Mouse (Mus musculus): ENCODE measurements around the gene Fam114a1.

Gene Fam114a1

DNA sequence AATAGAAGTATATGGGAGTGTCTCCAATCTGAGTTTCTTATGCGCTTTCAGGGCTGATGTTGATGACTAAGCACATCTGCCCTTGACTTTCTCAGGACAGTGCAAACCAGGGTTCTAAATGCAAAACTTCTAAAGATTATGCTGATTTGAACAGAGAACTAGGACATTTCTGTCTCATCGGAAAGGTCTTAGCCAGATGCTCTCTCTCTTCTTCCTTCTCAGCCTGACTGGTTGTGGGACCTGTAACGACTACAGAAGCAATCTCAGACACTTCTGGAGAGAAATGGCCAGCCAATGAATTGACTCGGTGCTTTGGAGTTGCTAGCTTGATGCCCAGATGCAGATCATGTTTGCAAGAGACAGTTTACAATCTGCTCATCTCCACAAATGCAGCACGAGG, 80.0 kb downstream of the Fam114a1 start:
- DNase-seq (ENCODE audit: low read depth in 1 of 2, low spot score in 2 of 2): no peak

DNA sequence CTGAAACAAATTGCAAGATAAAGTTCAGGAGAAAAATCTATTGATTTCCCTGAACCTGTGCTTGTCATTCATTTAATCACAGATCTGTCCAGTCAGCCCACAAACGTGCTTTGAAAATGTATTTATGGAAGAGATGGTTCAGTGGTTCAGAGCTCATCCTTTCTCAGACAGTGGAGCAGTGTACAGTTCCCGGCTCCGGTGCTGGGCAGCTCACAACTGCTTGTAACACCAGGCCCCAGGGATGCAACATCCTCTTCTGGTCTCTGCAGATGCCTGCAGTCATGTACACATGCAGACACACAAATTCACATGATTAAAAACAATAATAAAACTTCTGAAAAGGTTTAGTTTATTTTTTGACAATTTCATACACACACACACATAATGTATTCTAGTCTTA, 81.6 kb downstream of the Fam114a1 start:
- no peak for DNase-seq (ENCODE audit: low read depth in 1 of 2, low spot score in 2 of 2)

DNA sequence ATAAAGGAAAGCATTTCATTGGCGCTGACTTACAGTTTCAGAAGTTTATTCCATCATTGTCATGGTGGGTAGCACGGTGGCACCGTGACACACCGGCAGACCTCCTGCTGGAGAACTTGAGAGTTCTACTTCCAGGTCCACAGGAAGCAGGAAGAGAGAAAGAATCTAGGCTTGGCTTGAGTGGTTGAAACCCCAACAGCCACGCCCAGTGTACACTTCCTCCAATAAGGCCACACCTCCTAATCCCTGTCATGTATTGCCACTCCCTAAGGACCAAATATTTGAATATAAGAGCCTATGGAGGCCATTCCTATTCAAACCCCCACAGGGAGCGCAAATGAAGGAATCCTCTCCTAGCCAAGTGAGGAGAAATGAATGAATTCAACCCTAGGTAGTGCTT, 87.7 kb downstream of the Fam114a1 start:
- DNase-seq (ENCODE audit: low read depth in 1 of 2, low spot score in 2 of 2): no peak

DNA sequence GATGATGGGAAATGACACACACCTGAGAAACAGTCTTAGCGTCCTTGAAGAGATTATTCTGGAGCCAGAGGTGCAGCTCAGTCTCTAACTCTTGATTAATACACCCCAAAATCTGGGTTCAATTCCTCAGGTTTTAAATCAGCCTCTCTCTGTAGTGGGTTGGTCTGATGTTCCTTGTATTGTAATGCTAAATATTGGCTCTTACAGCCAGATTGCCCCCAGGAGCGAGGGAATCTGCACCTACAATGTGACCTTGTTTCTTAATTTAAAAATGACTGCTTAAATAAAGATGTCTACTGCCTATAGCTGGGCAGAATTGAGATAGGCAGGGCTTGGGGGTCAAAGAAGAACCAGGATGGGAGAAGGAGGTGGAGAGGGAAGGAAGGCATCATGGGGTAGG, 89.9 kb downstream of the Fam114a1 start:
- DNase-seq (ENCODE audit: low read depth in 1 of 2, low spot score in 2 of 2): no peak

DNA sequence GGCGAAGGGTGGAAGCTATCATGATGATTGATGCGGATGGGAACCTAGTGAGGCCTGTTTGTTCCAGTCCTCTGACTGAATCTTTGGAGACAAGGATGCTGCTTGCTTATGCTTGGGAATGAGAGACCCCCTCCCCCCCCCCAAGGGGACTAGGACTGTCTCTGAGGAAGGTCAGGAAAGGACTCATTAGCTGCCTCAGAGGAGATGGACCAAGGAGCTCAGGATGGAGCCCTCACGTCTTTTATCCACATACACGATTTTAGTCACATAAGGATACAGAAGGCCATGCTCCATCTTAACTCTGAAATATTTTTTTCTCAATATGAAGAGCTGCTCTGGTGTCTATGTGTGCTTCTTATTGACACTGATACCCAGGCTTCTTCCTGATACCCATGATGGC, 92.4 kb downstream of the Fam114a1 start:
- DNase-seq (ENCODE audit: low read depth in 1 of 2, low spot score in 2 of 2): no peak

DNA sequence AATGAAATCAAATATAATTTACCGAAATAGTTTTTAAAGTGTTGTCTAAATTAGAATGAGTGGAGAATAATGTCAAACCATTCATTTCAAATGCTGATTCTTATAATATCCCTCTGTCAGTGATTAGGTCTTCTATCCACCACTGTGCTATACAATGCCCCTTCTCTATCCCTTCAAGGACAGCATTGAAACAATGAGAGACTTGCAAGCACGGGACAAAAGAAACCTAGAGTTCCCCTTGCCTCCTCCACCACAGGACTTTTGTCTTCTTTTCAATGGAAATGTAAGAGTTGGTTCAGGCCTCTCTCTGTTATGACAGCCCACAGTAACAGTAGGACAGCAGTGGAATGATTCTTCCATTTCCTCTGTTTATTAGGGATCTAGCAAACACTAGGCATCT, 93.4 kb downstream of the Fam114a1 start:
- DNase-seq (ENCODE audit: low read depth in 1 of 2, low spot score in 2 of 2): no peak

DNA sequence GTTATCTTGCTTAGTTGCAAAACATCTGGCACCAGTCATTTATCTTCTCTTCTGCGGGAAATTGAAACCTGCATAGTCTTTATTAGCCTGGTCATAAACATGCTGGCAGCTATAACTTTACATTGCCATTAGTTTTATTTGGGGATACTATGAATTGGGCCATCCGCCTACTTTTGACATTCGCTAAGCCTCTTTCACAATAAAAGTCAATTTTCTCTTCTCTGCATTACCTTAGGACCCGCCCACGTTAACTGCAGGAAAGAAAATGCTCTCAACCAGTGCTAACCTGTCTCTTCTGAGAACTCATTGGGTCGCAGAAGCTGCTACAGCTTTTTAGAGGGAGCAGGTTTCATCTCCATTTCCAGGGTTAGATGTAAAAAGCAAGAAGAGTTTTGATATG, 98.3 kb downstream of the Fam114a1 start:
- DNase-seq (ENCODE audit: low read depth in 1 of 2, low spot score in 2 of 2): no peak

DNA sequence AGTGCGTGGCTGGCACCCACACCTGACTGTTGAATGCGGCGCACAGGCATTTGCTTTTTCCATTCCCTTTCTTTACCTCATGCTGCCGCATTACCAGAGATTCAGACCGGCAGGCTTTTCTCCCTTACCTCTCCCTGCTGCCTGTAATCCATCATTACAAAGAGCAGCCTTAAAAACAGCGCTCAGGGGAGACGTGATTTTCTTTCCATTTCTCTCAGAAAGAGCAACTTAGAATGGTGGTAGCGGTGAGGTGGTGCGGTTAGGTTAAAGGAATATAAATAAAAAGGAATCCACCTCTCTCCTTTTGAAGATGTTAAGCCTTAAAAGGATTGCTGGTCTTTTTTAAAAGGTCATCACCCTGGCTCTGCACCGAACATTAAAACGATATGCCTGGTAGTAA, 100.0 kb downstream of the Fam114a1 start:
- DNase-seq (ENCODE audit: low read depth in 1 of 2, low spot score in 2 of 2): no peak

DNA sequence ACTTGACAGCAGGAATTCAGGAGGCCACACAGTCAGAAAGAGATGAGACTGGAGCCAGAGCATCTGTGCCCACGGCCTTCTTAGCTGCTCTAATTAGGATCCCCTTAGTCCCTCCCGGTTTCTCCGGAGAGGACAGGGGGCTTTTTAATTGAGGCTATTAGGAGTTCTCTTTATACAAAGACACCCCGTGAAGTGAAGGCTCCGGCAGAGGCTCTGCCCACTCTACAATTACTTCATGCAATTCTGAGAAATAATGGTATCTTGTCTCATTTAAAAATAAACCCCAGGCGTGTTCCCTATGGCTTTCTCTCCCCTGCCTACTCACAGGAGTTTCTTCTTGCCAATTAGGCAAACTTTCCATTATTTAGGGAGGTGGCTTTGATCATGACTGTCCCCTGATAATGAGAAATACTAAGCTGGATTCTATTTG, 101.8 kb downstream of the Fam114a1 start:
- no peak for DNase-seq (ENCODE audit: low read depth in 1 of 2, low spot score in 2 of 2)

DNA sequence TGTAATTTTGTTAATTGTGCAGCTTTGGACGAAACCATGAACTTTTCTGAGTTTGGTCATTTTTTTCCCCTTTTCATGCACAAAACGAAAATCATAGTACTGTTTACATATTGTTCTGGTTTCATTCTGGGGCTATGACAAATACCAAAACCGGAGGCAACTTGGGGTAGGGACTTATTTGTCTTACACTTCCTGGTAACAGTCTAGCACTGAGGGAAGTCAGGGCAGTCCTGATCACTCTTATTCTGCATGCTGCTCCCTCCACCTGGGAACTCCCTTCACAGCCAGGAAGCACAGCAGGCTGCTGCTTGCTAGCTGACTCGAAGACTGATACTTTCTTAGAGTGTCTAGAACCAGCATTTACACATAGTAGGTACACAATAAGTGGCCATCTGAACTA, 103.4 kb downstream of the Fam114a1 start:
- no peak for DNase-seq (ENCODE audit: low read depth in 1 of 2, low spot score in 2 of 2)

DNA sequence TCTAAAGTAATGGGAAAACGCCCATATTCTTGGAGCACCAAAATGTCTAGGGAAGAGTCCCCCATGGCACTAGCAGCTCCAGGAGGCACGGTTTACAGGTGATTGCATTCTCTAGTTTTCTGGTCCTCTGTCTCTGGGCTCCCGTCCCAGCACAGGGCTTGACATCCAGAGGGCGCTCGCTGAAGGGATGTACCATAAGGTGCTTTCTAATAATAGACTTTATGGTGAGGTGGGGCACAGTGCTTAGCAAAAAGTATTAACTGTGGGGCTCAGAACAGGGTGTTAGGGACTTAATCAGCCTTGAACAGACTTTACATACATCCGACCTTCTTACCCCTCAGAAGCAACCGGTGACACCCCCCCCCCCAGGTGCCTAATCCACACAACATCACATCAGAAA, 104.8 kb downstream of the Fam114a1 start:
- DNase-seq (ENCODE audit: low read depth in 1 of 2, low spot score in 2 of 2): no peak

DNA sequence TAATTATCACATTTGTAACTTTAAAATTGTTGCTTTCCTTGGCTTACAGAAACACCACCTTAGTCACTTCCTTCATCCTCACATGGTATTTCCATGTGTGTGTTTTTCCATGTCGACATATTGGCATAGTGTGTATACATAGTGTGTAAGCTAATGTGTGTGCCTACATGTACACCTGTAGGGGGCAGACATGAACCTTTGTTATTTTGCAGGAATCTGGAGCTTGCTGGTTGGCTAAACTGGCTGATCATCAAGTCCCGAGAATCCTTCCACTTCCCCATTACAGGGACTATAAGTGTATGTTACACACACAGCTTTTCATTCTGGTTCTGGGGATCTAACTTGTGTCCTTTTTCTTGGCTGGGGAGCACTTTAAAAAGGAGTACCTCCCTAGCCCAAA, 106.2 kb downstream of the Fam114a1 start:
- DNase-seq (ENCODE audit: low read depth in 1 of 2, low spot score in 2 of 2): peak in 1 of 2 experiments; percentile 14

DNA sequence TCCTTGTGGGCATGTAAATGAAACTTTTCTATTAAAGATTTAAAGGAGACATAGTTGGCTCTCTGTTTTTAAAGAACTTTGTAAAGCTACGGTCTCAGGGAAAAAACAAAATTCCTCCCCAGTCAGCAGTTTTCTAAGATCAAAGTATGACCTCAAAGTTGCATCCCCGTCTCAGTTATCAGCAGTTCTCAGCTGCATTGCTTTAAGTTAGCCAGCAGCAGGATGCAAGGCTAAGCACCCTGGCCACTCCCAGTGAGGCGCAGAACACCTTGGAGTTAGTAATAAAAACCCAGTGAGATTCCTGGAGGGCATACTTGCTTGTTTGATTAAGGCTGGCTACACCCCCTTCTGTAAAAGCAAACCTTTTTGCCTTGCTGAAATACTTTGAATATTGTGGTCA, 106.9 kb downstream of the Fam114a1 start:
- no peak for DNase-seq (ENCODE audit: low read depth in 1 of 2, low spot score in 2 of 2)

DNA sequence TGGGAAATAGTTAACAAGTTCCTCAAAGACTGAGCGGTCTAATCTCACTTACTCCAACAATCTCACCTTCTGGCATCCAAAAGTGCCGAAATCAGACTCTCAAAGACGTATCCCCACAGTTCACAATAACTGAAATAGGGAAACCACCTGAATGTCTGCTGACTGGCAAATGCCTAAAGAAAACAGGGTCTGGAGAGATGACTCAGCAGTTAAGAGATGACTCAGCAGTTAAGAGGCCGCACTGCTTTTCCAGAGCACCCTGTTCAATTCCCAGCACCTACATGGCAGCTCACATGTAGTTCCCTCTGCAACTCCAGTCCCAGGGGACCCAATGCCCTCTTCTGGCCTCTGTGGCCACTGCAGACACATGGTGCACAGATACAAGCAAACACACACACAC, 108.2 kb downstream of the Fam114a1 start:
- no peak for DNase-seq (ENCODE audit: low read depth in 1 of 2, low spot score in 2 of 2)

DNA sequence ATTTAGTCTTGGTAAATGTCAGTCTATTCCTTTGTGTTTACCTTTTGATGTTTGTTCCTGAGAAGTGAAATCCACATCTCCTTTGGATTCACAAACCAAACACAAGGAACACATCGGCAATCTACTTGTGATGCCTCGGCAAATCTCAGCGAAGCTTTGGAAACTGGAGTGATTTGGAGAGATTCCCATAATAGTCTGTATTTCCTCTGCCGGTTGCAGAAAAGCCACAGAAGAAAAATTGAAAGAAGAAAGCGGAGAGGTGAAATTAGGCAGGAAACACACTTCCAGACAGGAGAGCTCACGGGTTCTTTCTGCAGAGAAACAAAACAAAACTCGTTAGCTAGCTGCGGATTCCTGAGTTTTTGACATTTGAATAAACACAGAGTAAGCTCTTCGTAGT, 110.0 kb downstream of the Fam114a1 start:
- no peak for DNase-seq (ENCODE audit: low read depth in 1 of 2, low spot score in 2 of 2)

DNA sequence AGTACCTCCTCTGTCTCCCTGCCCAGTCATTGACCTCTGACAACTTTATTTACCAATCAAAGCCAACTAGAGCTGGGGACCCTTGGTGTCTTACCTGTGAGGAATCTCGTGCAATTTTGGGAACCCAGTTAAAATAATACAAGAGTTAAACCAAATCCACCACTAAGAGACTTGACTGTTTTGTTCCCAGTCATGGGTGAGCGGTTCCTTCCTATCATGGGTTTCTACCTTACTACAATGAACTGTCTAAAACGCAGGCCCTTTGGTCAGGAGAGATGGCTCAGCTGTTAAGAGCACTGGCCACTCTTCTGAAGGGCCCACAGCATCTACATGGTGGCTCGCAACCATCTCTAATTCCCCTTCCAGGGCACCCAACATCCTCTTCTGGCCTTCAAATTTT, 112.0 kb downstream of the Fam114a1 start:
- DNase-seq (ENCODE audit: low read depth in 1 of 2, low spot score in 2 of 2): no peak

DNA sequence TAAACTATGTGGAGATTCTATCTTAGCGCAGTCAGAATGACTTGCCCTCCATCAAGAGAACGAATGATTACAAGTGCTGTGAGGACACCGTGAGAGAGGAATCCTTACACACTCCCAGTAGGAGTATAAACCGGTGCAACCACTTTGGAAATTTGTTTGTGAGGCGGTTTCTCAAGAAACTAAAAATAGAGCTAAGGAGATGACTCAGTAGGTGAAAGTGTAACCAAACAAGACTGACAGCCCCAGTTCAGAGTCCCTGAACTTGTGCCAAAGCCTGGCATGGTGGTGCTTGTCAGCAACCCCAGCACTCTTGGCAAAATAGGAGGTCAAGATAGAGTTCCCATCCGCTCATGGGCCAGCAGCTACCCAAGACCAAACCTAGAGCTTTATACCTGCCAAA, 116.7 kb downstream of the Fam114a1 start:
- no peak for DNase-seq (ENCODE audit: low read depth in 1 of 2, low spot score in 2 of 2)

DNA sequence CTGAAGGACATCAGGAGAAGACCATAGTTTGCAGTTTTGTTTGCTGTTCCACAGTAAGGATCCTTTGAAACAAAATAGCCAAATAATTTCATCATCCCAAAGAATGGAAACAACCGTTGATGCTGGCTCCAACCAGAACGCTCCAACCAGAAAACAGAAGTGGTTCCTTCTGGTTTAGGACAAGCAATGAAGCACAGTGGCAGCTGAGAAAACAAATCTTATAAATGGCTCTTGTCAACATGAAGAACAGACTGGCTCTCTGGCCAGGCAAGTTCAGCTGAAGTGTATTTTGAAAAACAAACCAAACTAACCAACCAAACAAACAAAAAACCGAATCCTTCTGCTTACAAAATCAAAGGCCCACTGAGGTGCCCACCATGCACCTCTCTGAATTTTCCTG, 119.8 kb downstream of the Fam114a1 start:
- DNase-seq (ENCODE audit: low read depth in 1 of 2, low spot score in 2 of 2): no peak

DNA sequence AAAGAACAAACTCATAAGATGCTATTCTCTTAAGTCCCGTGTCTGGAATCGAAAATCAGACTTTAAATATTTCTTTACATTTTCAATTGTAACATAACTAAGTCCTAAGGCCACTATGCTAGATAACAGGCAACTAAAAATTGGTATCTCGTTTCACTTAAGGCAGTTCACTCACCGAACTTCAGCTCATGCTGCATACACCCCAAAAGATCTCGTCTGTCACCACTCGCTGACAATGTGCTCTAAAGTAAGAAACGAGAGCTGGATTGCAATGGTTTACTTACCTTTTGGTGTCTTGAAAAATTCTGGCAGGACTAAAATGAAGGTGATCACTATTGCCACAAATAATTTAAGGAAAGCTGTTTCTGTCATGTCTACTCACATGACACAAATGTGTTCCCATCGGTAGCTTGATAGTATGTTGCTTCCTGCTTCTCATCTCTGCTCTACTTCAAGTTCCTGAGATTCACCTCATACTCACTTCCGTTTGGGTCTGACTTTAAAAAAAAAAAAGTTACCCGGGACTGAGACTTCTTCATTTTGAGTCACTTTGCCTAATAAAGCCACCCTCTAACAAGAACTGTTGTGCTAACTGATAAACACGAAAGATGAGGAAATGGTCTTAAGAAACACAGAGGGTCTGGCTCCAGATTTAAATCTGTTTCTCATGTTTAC, 121.5 kb downstream of the Fam114a1 start:
- DNase-seq (ENCODE audit: low read depth in 1 of 2, low spot score in 2 of 2): no peak

Measured in monocyte, adult 2 months (primary cell).